Mouse (Mus musculus) heart, adult 2 months (tissue): ENCODE data around the gene Dtd1.

Experiments used
- CTCF ChIP-seq: fragments of 200-600 bp; IDR thresholded peaks from 2 replicates; pipeline ENCODE4 v1.8.1; 2022; ENCODE audit warnings: antibody characterized with exemption, mild to moderate bottlenecking, moderate library complexity
- EP300 ChIP-seq: fragments of 200-500 bp; IDR thresholded peaks from 2 replicates; pipeline ENCODE4 v1.6.1; 2011; ENCODE audit warnings: low read depth, low read length, control low read depth; ENCODE audit not compliant: insufficient read depth
- POLR2A ChIP-seq: fragments of 200-500 bp; IDR thresholded peaks from 2 replicates; pipeline ENCODE4 v1.6.1; 2011; ENCODE audit warnings: mild to moderate bottlenecking, low read depth, low read length, control low read depth; ENCODE audit not compliant: insufficient read depth

- TF ChIP-seq EP300 (no peak), CTCF (no peak), POLR2A (no peak)
Measured at GRCm38 (mm10) chr2:144668507-144668906, 68.8 kb downstream of the Dtd1 start.
